Mouse (Mus musculus) E14TG2a.4 (cell line): Measurements from ENCODE around the gene Nup107.

ENCODE experiments used
- H3K27me3 ChIP-seq: 2 replicates; pipeline ENCODE4 v1.6.1; 2014; ENCODE audit warnings: low read length, control low read depth; ENCODE audit not compliant: insufficient read depth
- H3K36me3 ChIP-seq: 2 replicates; pipeline ENCODE4 v1.6.1; 2014; ENCODE audit warnings: low read length, control low read depth; ENCODE audit not compliant: insufficient read depth
- H3K4me1 ChIP-seq: replicated peaks from 2 replicates; pipeline ENCODE4 v1.6.1; 2014; ENCODE audit warnings: low read depth, low read length, control low read depth
- H3K4me3 ChIP-seq: replicated peaks from 2 replicates; pipeline ENCODE4 v1.5.1; 2014; ENCODE audit warnings: mild to moderate bottlenecking, low read length
- H3K9me3 ChIP-seq: 2 replicates; pipeline ENCODE4 v1.6.1; 2014; ENCODE audit warnings: low read length, control low read depth
- CTCF ChIP-seq: conservative IDR thresholded peaks from 2 replicates; pipeline ENCODE4 v1.5.1; 2014; ENCODE audit warnings: low read length
- NANOG ChIP-seq: IDR thresholded peaks from 2 replicates; pipeline ENCODE4 v1.6.1; 2014; ENCODE audit warnings: borderline replicate concordance, low read length, mixed read lengths
- POU5F1 ChIP-seq: IDR thresholded peaks from 2 replicates; pipeline ENCODE4 v1.6.1; 2014; ENCODE audit warnings: low read length, borderline replicate concordance

Gene Nup107

DNA sequence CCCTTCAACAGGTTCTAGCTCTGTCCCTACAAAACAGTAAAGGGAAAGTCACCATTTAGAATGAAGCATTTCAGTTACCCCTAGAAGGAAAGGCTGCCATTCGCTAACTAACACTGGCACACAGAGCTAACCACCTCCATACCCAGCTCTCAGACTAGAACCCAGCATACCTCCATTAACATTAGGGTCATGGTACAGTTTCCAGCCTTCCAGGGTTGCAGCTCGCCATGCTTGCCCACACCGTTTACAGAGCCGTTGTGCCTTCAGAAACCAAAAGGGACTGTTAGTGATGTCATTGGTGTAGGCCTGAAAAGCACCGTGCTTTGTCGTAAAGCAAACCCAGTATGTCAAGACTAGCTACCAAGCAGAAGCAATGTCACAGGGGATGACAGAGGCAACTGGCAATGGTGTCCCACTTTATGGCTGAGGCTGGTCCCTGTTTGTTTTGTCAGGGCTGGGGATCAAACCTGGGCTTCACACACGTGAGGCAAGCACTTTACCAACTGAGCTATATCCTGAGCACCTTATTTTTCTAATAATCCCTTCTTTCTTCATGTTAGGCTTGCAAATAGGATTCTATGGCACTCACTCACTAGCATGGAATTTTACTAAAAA lies 19.3 kb downstream of the Nup107 start:
- TF ChIP-seq POU5F1 (no peak), NANOG (no peak), CTCF (no peak)
- Histone ChIP-seq H3K4me1 (peaks cover 15% of the 10 kb centered on the region), H3K9me3 (no peaks in the 10 kb centered on the region), H3K27me3 (no peaks in the 10 kb centered on the region), H3K36me3 (peaks cover 95% of the 10 kb centered on the region), H3K4me3 (no peak overlapping the region)

DNA sequence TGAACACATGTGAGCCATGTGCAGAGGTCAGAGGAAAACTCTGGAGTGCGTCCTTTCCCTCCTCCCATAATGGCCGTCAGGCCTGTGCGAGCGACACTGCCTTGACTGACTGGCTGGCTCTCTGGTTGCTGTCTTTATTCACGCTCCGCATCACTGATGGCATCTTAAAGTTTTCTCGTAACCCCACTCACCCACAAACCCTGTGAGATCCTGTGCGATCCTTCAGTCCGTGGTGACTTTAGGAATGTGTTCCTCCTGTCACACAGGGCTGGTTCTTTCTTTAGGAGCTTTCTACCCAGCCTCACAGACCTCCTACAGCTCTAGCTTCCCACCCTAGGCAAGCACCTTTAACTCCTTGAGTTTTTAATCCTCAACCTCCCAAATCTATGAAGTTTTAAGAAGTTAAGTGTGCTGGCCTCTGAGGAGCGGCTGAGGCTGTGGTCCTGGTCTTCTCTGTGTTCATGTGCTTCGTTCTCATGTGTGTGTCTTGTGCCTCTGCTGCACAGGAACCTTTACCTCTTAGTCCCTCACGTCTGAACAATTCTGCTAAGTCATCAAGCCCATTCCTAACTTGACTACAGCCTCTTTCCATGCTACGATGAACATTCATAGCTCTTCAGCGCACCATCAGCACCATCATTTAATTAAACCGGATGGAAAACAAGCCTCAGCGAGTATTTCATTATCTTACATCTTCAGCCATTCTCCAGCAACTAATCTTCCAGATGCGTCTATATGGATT lies 20.0 kb downstream of the Nup107 start:
- TF ChIP-seq POU5F1 (no peak), NANOG (no peak), CTCF (no peak)
- Histone ChIP-seq H3K27me3 (no peaks in the 10 kb centered on the region), H3K4me3 (no peak overlapping the region), H3K9me3 (no peaks in the 10 kb centered on the region), H3K36me3 (peaks cover 95% of the 10 kb centered on the region), H3K4me1 (peaks cover 18% of the 10 kb centered on the region)

DNA sequence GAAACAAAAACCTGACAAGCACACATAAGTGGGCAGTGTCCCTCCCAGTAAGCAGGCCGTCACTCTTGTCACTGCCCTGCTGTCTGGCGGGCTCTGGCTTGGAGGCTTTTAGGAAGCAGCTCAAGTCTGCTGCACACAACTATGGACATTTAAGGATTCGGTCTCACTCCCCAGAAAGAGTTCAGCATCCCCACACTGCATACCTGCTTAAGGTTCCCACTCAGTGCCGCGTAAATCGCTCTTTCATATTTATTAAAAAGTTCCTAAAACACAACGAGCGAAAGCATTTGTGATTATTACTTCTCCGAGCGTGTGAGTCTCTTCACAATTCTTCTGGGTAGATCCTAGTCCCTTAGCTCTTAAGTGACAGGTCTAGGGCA lies 21.4 kb downstream of the Nup107 start:
- Histone ChIP-seq H3K9me3 (no peaks in the 10 kb centered on the region), H3K27me3 (no peaks in the 10 kb centered on the region), H3K4me1 (peaks cover 9% of the 10 kb centered on the region), H3K4me3 (no peak overlapping the region), H3K36me3 (peaks cover 96% of the 10 kb centered on the region)
- TF ChIP-seq POU5F1 (no peak), NANOG (no peak), CTCF (no peak)

DNA sequence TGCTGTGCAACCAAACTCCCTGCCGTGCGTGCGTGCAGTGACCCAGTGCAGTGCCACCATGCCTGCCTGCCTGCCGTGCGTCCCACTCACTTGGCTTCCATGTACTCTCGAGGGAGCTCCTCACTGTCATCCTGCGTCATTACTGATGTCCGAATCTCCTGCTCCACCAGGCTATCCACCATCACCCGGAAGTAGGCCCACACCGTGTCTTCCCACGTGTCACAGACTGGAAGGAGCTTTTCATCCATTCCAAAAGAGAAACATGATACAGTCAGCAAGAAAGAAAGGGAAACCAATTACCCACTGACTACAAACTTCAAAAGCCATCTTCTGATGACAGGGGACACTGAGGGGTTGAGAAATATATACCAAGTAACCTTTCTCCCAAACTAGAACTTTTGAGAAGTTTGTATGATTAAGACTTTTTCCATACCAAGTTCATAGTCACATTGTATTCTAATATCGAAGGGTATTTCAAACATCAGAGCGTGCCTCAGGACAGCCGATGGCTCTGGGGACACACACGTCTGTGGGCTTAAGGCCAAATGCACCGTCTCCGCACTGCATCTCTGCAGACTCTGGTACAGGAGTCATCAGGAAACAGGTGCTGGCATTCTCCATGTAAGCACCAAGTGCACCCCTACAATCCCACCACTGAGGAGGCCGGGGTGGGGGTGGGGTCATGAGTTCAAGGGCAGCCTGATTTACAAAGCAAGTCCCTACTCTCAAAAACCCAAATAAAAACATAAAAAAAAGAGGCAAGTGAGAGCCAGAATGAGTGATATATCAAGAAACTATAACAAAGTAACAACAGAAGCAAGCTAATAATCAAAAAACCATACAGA lies 22.0 kb downstream of the Nup107 start:
- TF ChIP-seq POU5F1 = no peak
- no peak for TF ChIP-seq NANOG
- no peak for TF ChIP-seq CTCF
- no peaks in the 10 kb centered on the region for H3K9me3 ChIP-seq
- H3K36me3 ChIP-seq = peaks cover 96% of the 10 kb centered on the region
- H3K27me3 ChIP-seq = no peaks in the 10 kb centered on the region
- H3K4me3 ChIP-seq = no peak overlapping the region
- peaks cover 9% of the 10 kb centered on the region for H3K4me1 ChIP-seq

DNA sequence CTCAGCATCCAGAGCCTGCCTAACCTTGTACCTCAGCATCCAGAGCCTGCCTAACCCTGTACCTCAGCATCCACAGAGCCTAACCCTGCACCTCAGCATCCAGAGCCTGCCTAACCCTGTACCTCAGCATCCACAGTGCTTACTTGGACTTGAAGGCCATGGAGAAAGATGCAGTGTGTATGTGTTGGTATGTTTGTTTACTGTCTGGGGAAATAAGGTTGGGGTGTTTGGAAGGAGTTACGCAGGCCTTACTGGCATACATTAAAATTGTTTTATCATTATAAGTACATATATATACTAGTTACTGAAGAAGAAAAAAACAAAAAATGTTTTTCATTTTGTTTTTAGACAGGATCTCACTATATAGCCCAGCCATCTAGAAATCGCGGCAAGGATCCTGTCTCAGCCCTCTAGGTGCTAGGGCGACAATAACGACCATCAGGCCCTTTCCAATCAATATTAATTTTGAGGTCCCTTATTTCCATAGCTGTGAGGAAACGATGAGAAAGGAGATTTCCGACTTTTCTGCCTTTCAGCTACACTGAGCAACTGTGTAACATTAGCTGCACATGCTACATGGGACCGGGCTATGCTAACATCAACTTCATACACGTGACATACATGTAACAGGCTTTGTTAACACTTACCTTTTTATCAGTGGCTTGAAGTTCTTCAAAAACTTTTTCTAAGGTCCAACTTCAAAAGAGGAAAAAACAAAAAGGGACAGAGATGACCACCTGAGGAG lies 22.8 kb downstream of the Nup107 start:
- no peak overlapping the region for H3K4me3 ChIP-seq
- no peaks in the 10 kb centered on the region for H3K27me3 ChIP-seq
- TF ChIP-seq POU5F1 (no peak), NANOG (no peak), CTCF (no peak)
- peaks cover 10% of the 10 kb centered on the region for H3K4me1 ChIP-seq
- H3K36me3 ChIP-seq = peaks cover 96% of the 10 kb centered on the region
- H3K9me3 ChIP-seq = no peaks in the 10 kb centered on the region

DNA sequence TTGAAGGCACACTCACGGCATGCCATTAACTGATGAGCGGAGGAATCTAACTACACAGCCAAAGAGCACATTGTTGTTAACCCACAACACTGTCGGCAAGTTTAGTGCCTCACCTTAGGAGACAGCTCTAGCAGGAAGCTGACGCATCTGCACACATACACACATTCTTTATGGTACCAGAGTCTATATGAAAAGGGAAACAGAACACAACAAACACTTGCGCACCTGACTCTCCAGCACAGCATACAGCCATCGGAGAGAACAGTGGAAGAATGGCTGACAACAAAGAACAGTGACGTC lies 24.4 kb downstream of the Nup107 start:
- H3K9me3 ChIP-seq = no peaks in the 10 kb centered on the region
- TF ChIP-seq CTCF = no peak
- no peak for TF ChIP-seq POU5F1
- TF ChIP-seq NANOG = no peak
- peaks cover 94% of the 10 kb centered on the region for H3K36me3 ChIP-seq
- H3K27me3 ChIP-seq = no peaks in the 10 kb centered on the region
- H3K4me1 ChIP-seq = peaks cover 10% of the 10 kb centered on the region
- H3K4me3 ChIP-seq = no peak overlapping the region

DNA sequence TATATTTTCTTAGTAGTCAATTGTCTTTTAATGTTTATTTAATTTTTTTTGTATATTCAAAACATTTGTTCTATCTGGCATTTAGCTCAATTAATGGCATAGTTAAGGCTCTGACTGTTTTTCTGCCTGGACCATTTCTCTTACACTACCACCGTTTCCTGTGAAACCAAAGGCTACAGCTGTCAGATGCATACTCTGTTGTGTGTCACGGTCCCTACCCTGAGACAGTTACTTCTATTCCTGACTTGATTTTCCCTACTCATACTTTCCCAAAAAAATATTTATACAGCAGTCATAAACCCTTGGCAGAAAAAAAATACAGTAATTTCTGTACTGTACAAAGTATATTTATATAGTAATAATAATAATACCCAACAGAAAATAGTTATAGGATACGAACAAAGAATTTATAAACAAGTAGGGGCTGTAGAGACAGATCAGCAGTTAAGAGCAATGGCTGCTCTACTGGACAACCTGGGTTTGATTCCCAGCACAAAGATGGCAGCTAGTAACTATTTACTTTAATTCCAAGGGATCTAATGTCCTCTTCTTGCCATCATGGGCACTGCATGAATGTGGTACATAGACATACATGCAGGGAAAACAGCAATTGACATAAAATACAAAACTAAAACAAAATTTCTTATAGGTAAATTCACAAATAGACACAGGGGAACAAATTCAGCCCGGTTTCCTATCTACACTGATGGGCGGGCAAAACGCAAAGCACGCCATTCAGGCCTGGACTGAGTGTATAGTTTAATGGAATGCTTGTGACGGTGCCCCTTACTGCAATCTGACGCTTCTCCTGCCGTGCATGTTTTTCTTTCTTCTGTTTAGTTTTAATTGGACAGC lies 25.0 kb downstream of the Nup107 start:
- Histone ChIP-seq H3K4me3 (no peak overlapping the region), H3K36me3 (peaks cover 94% of the 10 kb centered on the region), H3K9me3 (no peaks in the 10 kb centered on the region), H3K27me3 (no peaks in the 10 kb centered on the region), H3K4me1 (peaks cover 10% of the 10 kb centered on the region)
- TF ChIP-seq POU5F1 = no peak
- no peak for TF ChIP-seq NANOG
- TF ChIP-seq CTCF = no peak

DNA sequence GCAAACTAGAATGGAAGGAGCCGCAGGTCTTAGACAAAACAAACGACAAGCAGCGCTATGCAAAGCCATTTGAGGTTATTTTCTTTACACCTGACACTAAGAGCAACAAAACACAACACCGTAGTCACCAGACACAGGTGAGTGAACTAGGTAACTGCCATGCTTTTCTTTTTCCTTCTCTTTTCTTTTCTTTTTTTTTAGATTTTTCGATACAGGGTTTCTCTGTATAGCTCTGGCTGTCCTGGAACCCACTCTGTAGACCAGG lies 25.7 kb downstream of the Nup107 start:
- TF ChIP-seq POU5F1 (no peak), NANOG (no peak), CTCF (no peak)
- H3K9me3 ChIP-seq = no peaks in the 10 kb centered on the region

More for the DNA sequence above, 25.7 kb downstream of the Nup107 start:
- Histone ChIP-seq H3K36me3 (peaks cover 95% of the 10 kb centered on the region), H3K27me3 (no peaks in the 10 kb centered on the region), H3K4me1 (peaks cover 10% of the 10 kb centered on the region), H3K4me3 (no peak overlapping the region)
